19 mouse cellular contexts compared by ENCODE assay signal in the genomic region with DNA sequence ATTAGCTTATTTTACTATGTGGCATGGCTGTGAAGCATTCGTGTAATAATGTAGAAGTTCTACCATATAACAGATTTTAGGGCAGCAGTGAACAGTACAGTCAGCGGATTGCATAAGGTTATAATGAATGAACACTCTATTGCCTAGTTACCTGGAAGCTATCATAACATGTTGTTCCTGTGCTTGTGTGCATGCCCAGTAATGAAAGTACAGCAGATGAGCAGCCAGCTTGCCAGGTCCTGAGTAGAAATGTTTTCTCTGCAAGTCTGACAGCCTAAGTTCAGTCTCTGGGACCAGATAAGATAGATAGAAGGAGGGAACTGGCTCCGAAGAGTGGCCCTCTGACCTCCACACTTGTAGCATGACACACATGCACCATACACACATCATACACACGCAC. TPM values are rescaled to one million over a fixed set of nuclear protein-coding genes. Genes with fewer than 3 reads are reported as not detected.
DNase-seq lines count a peak whose midpoint lies in the region; ATAC-seq lines count a peak whose summit lies in the region.
"Had no signal": no experiment of that assay in that cellular context is flagged by ENCODE, and none has a peak within 500 bp of the region (broad histone marks: within the 10 kb centered on the region; RNA-seq: fewer than 3 reads in every experiment).

No protein-coding gene starts in this region.

- DNase-seq in layer of hippocampus, adult 18-20 months (ENCODE audit: low spot score in 2 of 2), result peak; percentile 28 to 73
- no peak for DNase-seq in layer of hippocampus, postnatal 10 days (ENCODE audit: low spot score in 2 of 2)
- DNase-seq in fat pad, adult 2 months (ENCODE audit: extremely low read depth, low read depth, low spot score), result peak; percentile 30
- DNase-seq in layer of hippocampus, adult 9-10 months (ENCODE audit: low spot score), result peak; percentile 26
- no peak for DNase-seq in thymus, postnatal 4 days
- no peak for DNase-seq in cerebellum, adult 11 months
- DNase-seq: adrenal gland, adult 2 months; adrenal gland, postnatal 25 days; cerebellum, adult 8-10 months; cerebellum, postnatal 14 days; embryo, embryonic 11 days; gastrocnemius, postnatal 25 days; heart, adult 11 months; heart, postnatal 14 days had no signal

- ATAC-seq in erythroid progenitor cell, adult 5-6 weeks (replicated peaks; ENCODE audit: low FRiP score, poor library complexity, severe bottlenecking), result no peak
- ATAC-seq: activated CD4-positive, CD25-positive, alpha-beta regulatory T cell, adult 4 months; forebrain, embryonic 16.5 days; hindbrain, postnatal 0 days; Patski had no signal

RNA-seq across cellular contexts. Expression of gene Lin52, which starts 55.6 kb away (rescaled TPM):
- total RNA-seq in layer of hippocampus, adult 18-20 months (2021), result 10 to 100 TPM; 26.8 to 28.6 TPM
- 10 to 100 TPM; 15.4 to 17.7 TPM for total RNA-seq in layer of hippocampus, postnatal 10 days (2021)
- 19.8 and 41.1 TPM in 2 replicates for total RNA-seq in erythroid progenitor cell, adult 5-6 weeks (2015; ENCODE audit: low replicate concordance)
- 22.0 and 26.2 TPM in 2 replicates for total RNA-seq in erythroid progenitor cell, adult 5-6 weeks (2017; ENCODE audit: low replicate concordance)

RNA-seq across cellular contexts. Expression of gene Aldh6a1, which starts 56.1 kb away (rescaled TPM):
- 10 to 100 TPM; 58.8 to 59.6 TPM for total RNA-seq in layer of hippocampus, adult 18-20 months (2021)
- total RNA-seq in layer of hippocampus, postnatal 10 days (2021), result 10 to 100 TPM; 38.2 to 40.3 TPM
- 4.2 and 6.8 TPM in 2 replicates for total RNA-seq in erythroid progenitor cell, adult 5-6 weeks (2015; ENCODE audit: low replicate concordance)
- total RNA-seq in erythroid progenitor cell, adult 5-6 weeks (2017; ENCODE audit: low replicate concordance), result 2.6 and 7.5 TPM in 2 replicates

Comparison
In these comparisons a context has a peak if more than half of its experiments do, and no peak if none do; other contexts are left out.
1. DNase-seq: peak in layer of hippocampus, adult 18-20 months (2 of 2), fat pad, adult 2 months (single experiment) and layer of hippocampus, adult 9-10 months (single experiment); none in layer of hippocampus, postnatal 10 days (0 of 2), thymus, postnatal 4 days (single experiment) and cerebellum, adult 11 months (single experiment).
2. RNA of gene Aldh6a1, which starts 56.1 kb away (total RNA-seq): 58.8 to 59.6 TPM in layer of hippocampus, adult 18-20 months and 38.2 to 40.3 TPM in layer of hippocampus, postnatal 10 days; 2.6 to 7.5 TPM in erythroid progenitor cell, adult 5-6 weeks; every median in the first group is over 4 times any median in the second.